Comparison of ENCODE assay signal across 13 mouse cellular contexts in the genomic region with DNA sequence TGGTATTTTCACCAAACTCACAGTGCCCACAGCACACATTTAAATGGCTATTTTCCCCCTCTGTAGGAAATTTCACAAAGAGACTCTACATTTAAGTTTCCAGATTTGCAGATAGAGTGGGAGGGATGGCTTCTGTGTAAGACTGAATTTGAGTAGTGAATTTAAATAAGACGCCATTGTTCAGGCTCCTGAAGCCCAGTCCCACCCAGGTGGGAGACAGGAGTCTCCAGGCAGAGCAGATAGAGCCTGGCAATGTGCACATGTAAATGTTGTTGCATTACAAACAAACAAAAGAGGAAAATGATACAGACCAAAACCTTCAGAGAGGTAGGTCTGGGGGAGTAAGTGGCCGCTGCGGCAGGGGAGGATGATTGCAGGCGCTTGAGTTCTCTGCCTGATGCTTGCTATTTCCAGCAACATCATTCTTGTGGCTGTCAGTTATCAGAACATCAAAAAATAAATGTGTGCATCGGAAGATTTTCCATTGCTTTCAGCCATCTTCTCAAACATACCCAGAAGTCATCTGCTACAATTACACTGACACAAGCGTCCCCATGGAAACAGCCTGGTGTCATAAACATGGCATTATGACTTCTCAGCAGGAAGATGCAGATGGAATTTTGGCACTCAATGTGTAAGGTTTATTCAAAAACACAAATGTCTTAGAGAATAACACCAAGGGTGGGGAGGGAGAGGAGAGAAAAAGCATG.
A peak's percentile ranks its signal among the peaks of the same experiment; 100 is the strongest.
DNase-seq lines count a peak whose midpoint lies in the region; TF ChIP-seq lines count a peak whose summit lies in the region.
"Had no signal": no experiment of that assay in that cellular context is flagged by ENCODE, and none has a peak within 500 bp of the region (broad histone marks: within the 10 kb centered on the region; RNA-seq: fewer than 3 reads in every experiment).

No protein-coding gene starts in this region.

- TF ChIP-seq POLR2A in testis, adult 2 months (IDR thresholded peaks at IDR 0.05; ENCODE audit: control insufficient read depth, low read depth, low read length), result no peak

- intact Hi-C loops in left cerebral cortex, postnatal 36 days (cut with DNase I), result loop anchor here (5.0 kb wide), 1 partner anchor 113 kb away; no protein-coding TSS in a partner anchor

- no peak for TF ChIP-seq CTCF in testis, adult 2 months (IDR thresholded peaks at IDR 0.05; ENCODE audit: control insufficient read depth, insufficient read depth, insufficient replicate concordance, low read depth, low read length)
- TF ChIP-seq CTCF in layer of hippocampus, adult 2 months (conservative IDR thresholded peaks at IDR 0.05), result no peak

- H3K27me3 ChIP-seq in testis, adult 2 months (ENCODE audit: control insufficient read depth, insufficient read depth, low read length), result no peaks in the 10 kb centered on the region
- H3K27me3 ChIP-seq: heart, embryonic 13.5 days; midbrain, embryonic 12.5 days; stomach, embryonic 15.5 days had no signal

- H3K4me1 ChIP-seq in testis, adult 2 months (ENCODE audit: control insufficient read depth, insufficient read depth, low read length), result no peaks in the 10 kb centered on the region
- H3K4me1 ChIP-seq: embryonic facial prominence, embryonic 10.5 days; heart, embryonic 13.5 days; limb, embryonic 10.5 days; midbrain, embryonic 12.5 days; stomach, embryonic 15.5 days had no signal

- H3K36me3 ChIP-seq in testis, adult 2 months (ENCODE audit: control insufficient read depth, insufficient read depth, low read length), result no peaks in the 10 kb centered on the region
- H3K36me3 ChIP-seq: embryonic facial prominence, embryonic 10.5 days; heart, embryonic 13.5 days; limb, embryonic 10.5 days; midbrain, embryonic 12.5 days; stomach, embryonic 15.5 days had no signal

- H3K27ac ChIP-seq in testis, adult 2 months (ENCODE audit: control insufficient read depth, insufficient read depth, low read depth, low read length), result no peak overlapping the region
- peak overlapping the region; percentile 80 for H3K27ac ChIP-seq in layer of hippocampus, adult 2 months
- H3K27ac ChIP-seq: embryonic facial prominence, embryonic 10.5 days; heart, embryonic 13.5 days; limb, embryonic 10.5 days; midbrain, embryonic 12.5 days; stomach, embryonic 15.5 days had no signal

- no peak for DNase-seq in testis, postnatal 10 days (ENCODE audit: low spot score)
- peak; percentile 42 to 73 for DNase-seq in layer of hippocampus, adult 2 months (ENCODE audit: low spot score in 2 of 2)
- peak; percentile 47 to 59 for DNase-seq in left cerebral cortex, postnatal 36 days (ENCODE audit: low spot score in 2 of 2)
- DNase-seq in urinary bladder, adult 18-20 months (ENCODE audit: low spot score in 2 of 2), result no peak
- DNase-seq in adipocyte (ENCODE audit: low spot score), result no peak
- no peak for DNase-seq in embryo, embryonic 10 days (ENCODE audit: low spot score)
- DNase-seq: lung, embryonic 14.5 days had no signal

- H3K4me3 ChIP-seq in testis, adult 2 months (ENCODE audit: control insufficient read depth, low read depth, low read length), result peak overlapping the region; percentile 50
- no peak overlapping the region for H3K4me3 ChIP-seq in layer of hippocampus, adult 2 months
- H3K4me3 ChIP-seq: embryonic facial prominence, embryonic 10.5 days; heart, embryonic 13.5 days; limb, embryonic 10.5 days; midbrain, embryonic 12.5 days; stomach, embryonic 15.5 days had no signal

Comparison
In these comparisons a context has a peak if more than half of its experiments do, and no peak if none do; other contexts are left out.
1. DNase-seq: peak in layer of hippocampus, adult 2 months (2 of 2) and left cerebral cortex, postnatal 36 days (2 of 2); none in testis, postnatal 10 days (single experiment), urinary bladder, adult 18-20 months (0 of 2), adipocyte (single experiment) and embryo, embryonic 10 days (single experiment).